Mouse (Mus musculus) layer of hippocampus, adult 11-12 months (tissue): ENCODE measurements at regions not wholly inside any gene's neighbourhood (a gene's known extent, or its start where the extent isn't known, plus 50 kb on each side); places are given as distances from the start of the nearest gene placed in this dataset.

Source experiments
- DNase-seq: peaks from one replicate; pipeline ENCODE4 v3.0.0; 2022; ENCODE audit warnings: low spot score

DNA sequence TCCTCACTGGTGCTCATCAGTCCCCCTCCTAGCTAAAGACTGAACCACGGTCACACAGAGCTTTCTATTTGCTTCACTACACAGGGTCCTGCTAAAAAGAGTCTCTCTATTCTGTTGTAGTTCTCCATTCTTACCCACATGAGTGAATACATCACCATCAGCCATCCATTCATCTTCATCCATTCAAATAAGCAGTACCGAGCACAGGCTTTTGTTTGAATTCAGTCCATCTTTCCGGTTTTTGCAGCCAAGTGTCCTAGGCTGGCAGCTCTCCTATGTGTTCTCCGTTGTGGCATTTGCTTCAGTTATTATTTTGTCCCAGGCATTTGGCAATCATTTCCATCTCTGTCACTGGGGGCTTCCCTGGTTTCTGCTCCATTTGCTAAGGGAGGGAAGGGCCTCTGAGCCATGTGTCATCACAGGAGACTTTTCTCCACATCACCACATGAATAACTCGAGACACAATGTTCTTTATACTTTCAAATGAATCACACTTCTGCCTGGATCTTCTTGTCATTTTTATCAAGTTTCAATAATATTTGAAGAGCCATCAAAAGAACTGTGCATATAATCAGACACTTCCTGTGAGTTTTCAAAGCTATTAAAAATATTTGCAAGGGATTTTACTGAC is 366.1 kb downstream of the Dnajb9 start:
- no peak for DNase-seq

DNA sequence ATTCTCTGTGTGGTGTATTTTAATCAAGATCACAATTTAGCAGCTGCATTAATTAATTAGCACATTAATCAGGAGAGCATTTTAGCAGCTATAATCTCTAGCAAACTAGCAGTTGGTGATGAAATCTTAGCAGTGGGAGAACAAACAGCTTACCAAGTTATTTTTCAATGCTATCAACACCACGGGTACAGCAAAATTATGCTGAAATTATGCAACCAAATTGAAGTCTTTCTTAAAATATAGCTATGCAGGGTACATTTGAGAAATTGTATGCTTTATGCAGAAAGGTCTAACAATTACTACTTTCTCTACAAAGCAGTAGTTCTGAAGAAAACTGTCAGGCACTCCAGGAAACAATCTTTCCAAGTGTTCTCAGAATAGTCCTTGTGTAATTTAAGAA is 378.1 kb downstream of the Dnajb9 start:
- DNase-seq, result no peak

DNA sequence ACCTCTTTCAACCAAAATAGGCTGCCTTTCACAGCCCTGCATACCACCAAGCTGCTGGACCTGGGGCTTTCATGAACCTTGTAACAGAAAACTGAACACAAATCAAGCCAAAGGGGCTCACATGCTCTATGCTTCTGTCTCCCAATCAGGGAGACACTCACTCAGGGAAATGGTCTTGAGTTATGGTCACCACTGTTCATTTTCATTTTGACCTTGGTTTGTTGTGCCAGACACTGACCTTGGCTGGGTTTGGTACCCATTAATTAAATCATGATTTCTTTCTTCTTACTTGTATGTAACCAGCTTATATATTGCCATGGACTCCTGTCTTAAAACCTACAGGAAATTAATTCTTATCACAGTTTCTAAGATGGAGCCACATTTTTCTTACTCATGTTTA is 381.5 kb downstream of the Dnajb9 start:
- DNase-seq, result no peak

DNA sequence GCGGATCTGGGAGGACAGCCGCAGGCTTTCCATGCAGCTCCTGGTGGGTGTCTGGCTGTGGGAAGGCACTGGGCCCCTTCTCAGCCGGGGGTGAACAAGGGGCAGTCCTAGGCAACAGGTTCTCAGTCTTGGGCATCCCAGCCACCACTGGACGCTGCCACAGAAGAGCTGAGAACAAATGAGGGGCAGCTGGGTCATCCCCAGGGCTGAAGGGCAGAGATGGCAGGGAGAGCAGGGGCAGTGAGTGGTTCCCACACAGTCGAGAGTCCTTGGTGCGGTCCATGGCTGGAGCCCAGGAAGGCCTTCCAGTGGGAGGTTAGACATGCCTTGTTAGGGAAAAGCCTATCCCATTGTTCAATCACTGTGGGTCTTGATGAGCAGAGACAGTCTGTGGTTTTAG is 382.2 kb downstream of the Dnajb9 start:
- no peak for DNase-seq

DNA sequence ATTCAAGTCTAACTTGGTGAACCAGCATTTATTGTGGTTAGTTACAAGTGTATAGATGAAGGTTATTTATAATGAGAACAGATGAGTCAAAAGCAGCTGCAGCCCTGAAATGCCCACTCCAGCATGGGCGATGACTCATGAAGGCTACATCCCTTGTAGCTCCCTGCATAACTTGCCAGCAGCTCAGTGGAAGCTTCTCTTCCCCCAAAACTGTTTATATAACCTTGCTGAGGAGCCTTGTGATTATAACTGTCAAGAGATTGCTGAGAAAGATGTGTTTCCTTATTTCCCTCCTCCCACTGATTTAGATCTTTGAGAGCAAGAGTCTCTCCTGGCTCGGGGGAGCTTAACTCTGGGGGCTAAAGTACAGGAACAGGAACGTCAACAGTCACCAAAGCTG is 382.8 kb downstream of the Dnajb9 start:
- DNase-seq, result peak; percentile 61

DNA sequence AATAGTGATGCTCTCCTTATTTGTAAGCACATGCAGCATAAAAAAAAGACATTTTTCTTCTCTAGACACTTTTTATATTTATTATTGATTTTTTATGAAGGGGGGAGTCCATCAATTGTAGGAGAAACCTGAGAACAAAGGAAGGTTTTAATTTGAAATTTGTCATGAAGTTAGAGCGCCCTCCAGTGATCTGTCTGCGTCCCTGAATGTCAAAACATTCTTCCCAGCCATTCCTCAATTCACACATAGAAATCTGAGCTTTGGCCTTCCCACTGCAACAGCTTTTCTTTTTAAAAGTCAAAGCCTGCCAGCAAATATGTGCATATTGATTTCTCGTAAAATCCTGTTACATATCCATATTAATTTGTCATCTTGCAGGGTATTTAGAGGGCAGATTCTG is 396.6 kb downstream of the Dnajb9 start:
- DNase-seq, result peak; percentile 35

DNA sequence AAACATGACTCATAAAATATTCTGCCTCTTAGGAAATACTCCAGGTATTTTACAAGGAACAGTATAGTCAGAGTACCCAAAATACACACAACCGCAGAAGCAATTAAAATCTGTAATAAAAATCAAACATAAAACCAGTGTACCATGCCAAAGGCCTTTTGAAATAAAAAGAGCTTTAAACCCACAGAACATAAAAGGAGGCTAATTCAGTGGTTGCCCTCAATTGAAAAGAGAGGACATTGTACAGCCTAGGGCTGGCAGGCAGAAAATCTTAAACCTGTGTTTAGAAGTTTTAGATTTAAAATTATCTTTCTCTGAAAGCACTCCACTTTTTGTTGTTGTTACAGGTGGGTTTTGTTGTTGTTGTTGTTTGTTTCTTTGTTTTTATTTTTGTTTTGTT is 437.4 kb downstream of the Dnajb9 start:
- no peak for DNase-seq

DNA sequence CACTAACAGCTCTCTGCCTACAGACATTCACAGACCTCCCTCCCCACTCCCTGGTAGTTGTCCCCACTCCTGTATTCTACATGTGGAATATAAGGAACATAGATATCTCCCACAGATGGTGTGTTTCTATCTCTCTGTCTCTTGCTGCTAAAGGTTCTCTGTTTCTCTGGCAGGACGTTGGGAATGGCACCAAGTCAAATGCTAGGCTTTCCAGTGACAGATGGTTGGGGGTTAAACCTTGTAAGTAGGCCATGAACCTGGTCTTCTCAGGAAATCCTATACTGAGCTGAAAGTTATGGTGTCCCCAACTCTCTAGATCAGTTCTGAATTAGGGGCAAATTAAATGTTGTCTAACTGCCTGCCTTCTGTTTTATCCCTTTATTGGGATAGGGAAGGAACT is 448.0 kb downstream of the Dnajb9 start:
- no peak for DNase-seq
